Mouse (Mus musculus): ENCODE data around the gene Ufd1. TPM values are rescaled to one million over a fixed set of nuclear protein-coding genes. Genes with fewer than 3 reads are reported as not detected.

Ufd1 gene
- polyA plus RNA-seq, 2 experiments, result 63.9 to 72.1 TPM

DNA sequence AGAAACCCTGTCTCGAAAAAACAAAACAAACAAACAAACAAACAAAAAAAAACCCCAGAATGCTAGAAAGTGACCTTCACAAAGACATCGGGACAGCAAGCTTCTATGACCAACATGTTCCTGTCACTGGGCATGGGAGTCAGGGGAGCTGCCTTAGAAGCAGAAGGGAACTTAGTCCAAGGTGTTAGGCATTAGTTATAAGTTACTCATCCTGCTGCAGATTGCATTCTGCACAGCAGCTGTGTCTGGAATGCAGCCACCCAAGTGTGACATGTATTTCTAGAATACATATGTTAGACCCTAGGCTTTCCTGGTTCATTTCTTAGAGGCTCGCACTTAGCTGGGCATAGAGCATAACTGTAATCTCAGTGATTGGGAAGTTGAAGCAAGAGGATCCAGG is 17.1 kb downstream of the Ufd1 start:
- Histone ChIP-seq H3K36me3 (ENCODE audit: control insufficient read depth, insufficient read depth, low read length) (peaks cover 89% of the 10 kb centered on the region), H3K27ac (replicated peaks; ENCODE audit: low read depth, low read length) (no peak overlapping the region), H3K4me1 (ENCODE audit: control insufficient read depth, insufficient read depth, low read length) (no peaks in the 10 kb centered on the region), H3K27me3 (ENCODE audit: control insufficient read depth, insufficient read depth, low read length) (no peaks in the 10 kb centered on the region), H3K9ac (ENCODE audit: low read depth, low read length, severe bottlenecking) (no peak overlapping the region), H3K9me3 (ENCODE audit: control insufficient read depth, low read length) (no peaks in the 10 kb centered on the region), H3K4me3 (replicated peaks; ENCODE audit: low read length) (no peak overlapping the region), H3K4me2 (replicated peaks; ENCODE audit: low read depth, low read length, severe bottlenecking) (no peak overlapping the region)
- no peak for TF ChIP-seq POLR2A (IDR thresholded peaks at IDR 0.05; ENCODE audit: borderline replicate concordance, extremely low read depth, insufficient read depth, insufficient read length)
- ATAC-seq (ENCODE audit: low FRiP score, low read depth) (no peak), DNase-seq (ENCODE audit: low spot score) (no peak)
- 92% methylated on average over 3 of the region's 3 CpGs for WGBS

DNA sequence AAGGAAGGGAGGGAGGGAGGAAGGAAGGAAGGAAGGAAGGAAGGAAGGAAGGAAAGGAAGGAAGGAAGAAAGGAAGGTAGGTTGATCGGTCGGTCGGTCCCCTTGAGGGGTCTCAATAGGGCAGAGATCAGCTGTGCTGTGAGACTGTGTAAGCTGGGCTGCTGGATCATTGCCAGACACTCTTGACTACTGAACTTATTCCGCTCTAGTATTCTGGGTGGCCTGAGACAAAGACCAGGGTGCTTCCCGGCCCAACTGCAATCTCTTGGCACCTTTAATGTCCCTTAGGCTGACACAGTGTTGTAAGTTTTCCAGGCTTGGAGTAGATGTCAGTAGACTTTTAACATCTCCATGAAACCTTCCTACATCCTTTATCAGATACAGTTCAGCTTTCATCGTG is 17.5 kb downstream of the Ufd1 start:
- Histone ChIP-seq H3K27me3 (ENCODE audit: control insufficient read depth, insufficient read depth, low read length) (no peaks in the 10 kb centered on the region), H3K4me1 (ENCODE audit: control insufficient read depth, insufficient read depth, low read length) (no peaks in the 10 kb centered on the region), H3K4me3 (replicated peaks; ENCODE audit: low read length) (no peak overlapping the region), H3K27ac (replicated peaks; ENCODE audit: low read depth, low read length) (no peak overlapping the region), H3K36me3 (ENCODE audit: control insufficient read depth, insufficient read depth, low read length) (peaks cover 89% of the 10 kb centered on the region), H3K9ac (ENCODE audit: low read depth, low read length, severe bottlenecking) (no peak overlapping the region), H3K9me3 (ENCODE audit: control insufficient read depth, low read length) (no peaks in the 10 kb centered on the region), H3K4me2 (replicated peaks; ENCODE audit: low read depth, low read length, severe bottlenecking) (no peak overlapping the region)
- 95% methylated on average over 6 of the region's 6 CpGs for WGBS
- no peak for TF ChIP-seq POLR2A (IDR thresholded peaks at IDR 0.05; ENCODE audit: borderline replicate concordance, extremely low read depth, insufficient read depth, insufficient read length)
- no peak for DNase-seq (ENCODE audit: low spot score)
- no peak for ATAC-seq (ENCODE audit: low FRiP score, low read depth)

DNA sequence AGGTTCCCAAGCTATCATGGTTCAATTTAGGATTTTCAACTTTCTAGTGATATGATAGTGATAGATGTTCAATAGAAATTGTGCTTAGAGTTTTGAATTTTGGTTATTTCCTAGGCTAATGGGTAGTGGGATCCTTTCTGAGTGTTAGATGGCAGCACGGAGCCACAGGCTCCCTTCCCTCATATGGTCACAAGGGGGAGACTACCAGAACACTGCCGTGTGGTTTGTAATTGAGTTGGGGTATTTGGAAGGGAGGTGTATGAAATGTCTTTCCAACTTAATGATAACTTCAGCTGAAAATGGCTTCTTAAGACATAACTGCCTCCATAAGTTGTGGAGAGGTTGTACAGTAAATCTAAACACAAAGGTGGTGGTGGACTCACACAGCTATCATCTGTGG is 21.9 kb downstream of the Ufd1 start:
- no peak for TF ChIP-seq POLR2A (IDR thresholded peaks at IDR 0.05; ENCODE audit: borderline replicate concordance, extremely low read depth, insufficient read depth, insufficient read length)
- Histone ChIP-seq H3K27me3 (ENCODE audit: control insufficient read depth, insufficient read depth, low read length) (no peaks in the 10 kb centered on the region), H3K36me3 (ENCODE audit: control insufficient read depth, insufficient read depth, low read length) (peaks cover 55% of the 10 kb centered on the region), H3K4me2 (replicated peaks; ENCODE audit: low read depth, low read length, severe bottlenecking) (no peak overlapping the region), H3K4me1 (ENCODE audit: control insufficient read depth, insufficient read depth, low read length) (0 out of 2 replicates have a peak, but pooled peaks cover 2% of the 10 kb centered on the region), H3K27ac (replicated peaks; ENCODE audit: low read depth, low read length) (no peak overlapping the region), H3K4me3 (replicated peaks; ENCODE audit: low read length) (no peak overlapping the region), H3K9me3 (ENCODE audit: control insufficient read depth, low read length) (no peaks in the 10 kb centered on the region), H3K9ac (ENCODE audit: low read depth, low read length, severe bottlenecking) (no peak overlapping the region)
- no peak for ATAC-seq (ENCODE audit: low FRiP score, low read depth)
- DNase-seq (ENCODE audit: low spot score), result no peak
- WGBS, result 84% methylated on average over 2 of the region's 2 CpGs

DNA sequence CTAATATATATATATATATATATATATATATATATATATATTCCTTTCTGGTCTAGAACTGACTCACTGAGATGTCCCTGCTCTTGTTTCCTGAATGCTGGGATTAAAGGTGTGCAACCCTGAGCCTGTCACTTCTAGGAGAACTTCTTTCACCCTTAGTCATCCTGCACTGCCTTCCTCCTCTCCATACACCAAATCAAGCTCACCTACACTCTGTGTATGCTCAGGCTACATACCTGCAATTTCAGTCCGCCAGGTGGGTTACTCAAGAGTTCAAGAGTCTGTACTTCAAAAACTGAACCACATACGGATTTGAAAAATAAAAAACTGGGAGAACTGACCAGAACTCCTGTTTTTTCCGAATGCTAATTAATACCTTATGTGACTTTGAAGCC is 24.5 kb downstream of the Ufd1 start:
- Histone ChIP-seq H3K9ac (ENCODE audit: low read depth, low read length, severe bottlenecking) (peak overlapping the region; percentile 80), H3K9me3 (ENCODE audit: control insufficient read depth, low read length) (no peaks in the 10 kb centered on the region), H3K27ac (replicated peaks; ENCODE audit: low read depth, low read length) (no peak overlapping the region), H3K4me3 (replicated peaks; ENCODE audit: low read length) (peak overlapping the region; percentile 74), H3K4me1 (ENCODE audit: control insufficient read depth, insufficient read depth, low read length) (0 out of 2 replicates have a peak, but pooled peaks cover 2% of the 10 kb centered on the region), H3K4me2 (replicated peaks; ENCODE audit: low read depth, low read length, severe bottlenecking) (peak overlapping the region; percentile 54), H3K27me3 (ENCODE audit: control insufficient read depth, insufficient read depth, low read length) (no peaks in the 10 kb centered on the region), H3K36me3 (ENCODE audit: control insufficient read depth, insufficient read depth, low read length) (peaks cover 31% of the 10 kb centered on the region)
- peak; percentile 21 for ATAC-seq (ENCODE audit: low FRiP score, low read depth)
- no peak for DNase-seq (ENCODE audit: low spot score)
- TF ChIP-seq POLR2A (IDR thresholded peaks at IDR 0.05; ENCODE audit: borderline replicate concordance, extremely low read depth, insufficient read depth, insufficient read length), result no peak
- 28% methylated on average over 3 of the region's 3 CpGs for WGBS

DNA sequence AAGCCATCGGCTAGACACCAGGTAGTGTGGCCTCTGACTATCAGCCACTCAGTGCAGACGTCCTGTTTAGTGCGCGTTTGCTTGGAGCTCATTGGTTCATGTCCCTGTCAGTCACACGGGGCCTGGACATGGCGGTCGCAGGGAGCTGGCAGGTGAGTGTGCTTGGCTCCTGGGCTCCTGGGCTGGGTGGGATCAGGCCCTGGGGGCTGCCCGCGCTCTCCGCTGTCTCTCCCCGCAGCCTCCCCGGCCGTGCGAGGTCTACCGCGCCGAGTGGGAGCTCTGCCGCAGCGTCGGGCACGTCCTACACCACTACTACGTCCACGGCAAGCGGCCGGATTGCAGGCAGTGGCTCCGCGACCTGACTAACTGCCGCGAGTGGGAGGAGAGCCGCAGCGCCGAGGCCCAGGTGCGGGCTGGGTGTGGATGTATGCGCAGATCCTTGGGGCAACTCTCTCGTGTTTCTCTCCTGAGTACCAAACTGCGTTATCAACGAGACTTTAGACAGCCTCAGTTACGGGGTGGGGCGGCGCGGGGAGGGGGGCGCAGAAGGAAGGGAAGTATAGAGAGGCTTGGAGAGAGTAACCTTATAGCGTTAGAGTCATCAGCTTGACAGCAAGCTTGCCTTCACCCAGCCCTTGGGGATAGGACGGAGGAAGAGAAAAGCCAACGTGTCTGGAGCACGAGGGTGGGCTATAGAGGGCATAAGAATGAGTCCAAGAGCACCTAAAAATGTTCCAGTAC is 25.1 kb downstream of the Ufd1 start, which contains the start of the genes 2510002D24Rik and Gm28539:
Gene 2510002D24Rik (plus strand): TSS at position 111 of the 741 bp plus-strand sequence.
Gene Gm28539 (plus strand): TSS at position 117 of the 741 bp plus-strand sequence.
- peaks cover 25% of the 10 kb centered on the region for H3K36me3 ChIP-seq (ENCODE audit: control insufficient read depth, insufficient read depth, low read length)
- peak within 1 kb of the TSS; percentile 74 for H3K4me3 ChIP-seq (replicated peaks; ENCODE audit: low read length)
- peak within 1 kb of the TSS; percentile 54 for H3K4me2 ChIP-seq (replicated peaks; ENCODE audit: low read depth, low read length, severe bottlenecking)
- peak within 1 kb of the TSS; percentile 53 for H3K27ac ChIP-seq (replicated peaks; ENCODE audit: low read depth, low read length)
- under 1% methylated on average over 46 of the region's 46 CpGs for WGBS
- 0 out of 2 replicates have a peak, but pooled peaks cover 2% of the 10 kb centered on the region for H3K4me1 ChIP-seq (ENCODE audit: control insufficient read depth, insufficient read depth, low read length)
- peak; percentile 78; the same call in 1 of the 2 replicates for TF ChIP-seq POLR2A (IDR thresholded peaks at IDR 0.05; ENCODE audit: borderline replicate concordance, extremely low read depth, insufficient read depth, insufficient read length)
- H3K27me3 ChIP-seq (ENCODE audit: control insufficient read depth, insufficient read depth, low read length), result no peaks in the 10 kb centered on the region
- peak within 1 kb of the TSS; percentile 80 for H3K9ac ChIP-seq (ENCODE audit: low read depth, low read length, severe bottlenecking)
- no peaks in the 10 kb centered on the region for H3K9me3 ChIP-seq (ENCODE audit: control insufficient read depth, low read length)
- ATAC-seq (ENCODE audit: low FRiP score, low read depth) (peak; percentile 96), DNase-seq (ENCODE audit: low spot score) (peak; percentile 92)
